Mouse (Mus musculus): ENCODE measurements around the gene Zbtb25.

DNA sequence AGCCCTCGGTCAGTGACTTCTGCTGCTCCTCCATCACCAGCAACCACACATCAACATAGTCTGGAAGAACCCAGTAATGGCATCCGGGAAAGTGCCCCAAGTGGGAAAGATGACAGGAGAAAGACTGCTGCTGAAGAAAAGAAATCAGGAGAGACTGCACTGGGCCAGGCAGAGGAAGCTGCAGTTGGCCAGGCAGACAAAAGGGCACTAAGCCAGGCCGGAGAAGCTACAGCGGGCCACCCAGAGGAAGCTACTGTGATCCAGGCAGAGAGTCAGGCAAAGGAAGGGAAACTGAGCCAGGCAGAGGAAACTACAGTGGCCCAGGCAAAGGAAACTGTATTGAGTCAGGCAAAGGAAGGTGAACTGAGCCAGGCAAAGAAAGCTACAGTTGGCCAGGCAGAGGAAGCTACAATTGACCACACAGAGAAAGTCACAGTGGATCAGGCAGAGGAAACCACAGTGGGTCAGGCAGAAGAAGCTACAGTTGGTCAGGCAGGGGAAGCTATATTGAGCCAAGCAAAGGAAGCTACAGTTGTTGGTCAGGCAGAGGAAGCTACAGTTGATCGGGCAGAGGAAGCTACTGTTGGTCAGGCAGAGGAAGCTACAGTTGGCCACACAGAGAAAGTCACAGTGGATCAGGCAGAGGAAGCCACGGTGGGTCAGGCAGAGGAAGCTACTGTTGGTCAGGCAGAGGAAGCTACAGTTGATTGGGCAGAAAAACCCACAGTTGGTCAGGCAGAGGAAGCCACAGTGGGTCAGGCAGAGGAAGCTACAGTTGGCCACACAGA lies 40.6 kb downstream of the Zbtb25 start:
- TF ChIP-seq GATA1 (IDR thresholded peaks at IDR 0.05; ENCODE audit: low read depth, low read length) (no peak), CTCF (IDR thresholded peaks at IDR 0.05 in 2 of 3, conservative IDR thresholded peaks at IDR 0.05 in 1 of 3; ENCODE audit: control insufficient read depth in 1 of 3, insufficient read depth in 1 of 3, low read depth in 2 of 3, low read length in 3 of 3, poor library complexity in 1 of 3, severe bottlenecking in 1 of 3) (no peak), MAX (IDR thresholded peaks at IDR 0.05; ENCODE audit: low read length) (no peak), POLR2A (IDR thresholded peaks at IDR 0.05; ENCODE audit: control insufficient read depth in 1 of 2, insufficient read depth in 1 of 2, low read depth in 1 of 2, low read length in 2 of 2, poor library complexity in 1 of 2) (no peak), POLR2AphosphoS5 (IDR thresholded peaks at IDR 0.05; ENCODE audit: borderline replicate concordance, low read depth, low read length) (no peak), MAFK (IDR thresholded peaks at IDR 0.05; ENCODE audit: borderline replicate concordance, low read depth, low read length) (no peak), GABPA (IDR thresholded peaks at IDR 0.05; ENCODE audit: low read depth, low read length) (no peak), EP300 (IDR thresholded peaks at IDR 0.05; ENCODE audit: low read depth in 1 of 2, low read length in 2 of 2) (no peak)
